Mouse (Mus musculus) liver, postnatal 0 days (tissue): ENCODE measurements around the gene Rbl2.

Experiments used
- CTCF ChIP-seq: sonication (generic); IDR thresholded peaks from 2 replicates; pipeline ENCODE4 v1.5.1; 2016; ENCODE audit warnings: antibody characterized with exemption, low read depth
- EP300 ChIP-seq: IDR thresholded peaks from 2 replicates; pipeline ENCODE4 v1.6.1; 2016; ENCODE audit warnings: antibody characterized with exemption, low read depth, mild to moderate bottlenecking

DNA sequence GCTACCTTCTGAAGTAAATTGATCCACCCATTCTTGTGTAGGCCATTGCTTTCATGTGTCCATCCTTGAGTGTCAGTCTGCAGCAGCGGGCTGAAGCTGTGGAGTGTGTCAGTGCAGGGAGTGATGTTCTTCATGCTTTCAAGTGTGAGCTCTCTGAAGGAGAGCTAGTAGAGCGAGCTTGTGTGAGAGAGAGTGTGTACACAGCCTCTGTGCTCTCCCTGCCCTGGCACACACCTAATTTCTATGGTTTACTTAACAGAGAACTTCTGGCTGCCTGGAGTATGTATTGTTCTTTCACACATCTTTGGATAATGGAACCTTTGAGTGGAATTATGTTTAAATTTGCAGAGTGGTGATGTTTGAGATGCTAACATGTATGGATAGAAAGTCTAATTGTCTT, 19.7 kb downstream of the Rbl2 start:
- TF ChIP-seq EP300 (no peak), CTCF (no peak)
